Mouse (Mus musculus) testis, adult 2 months (tissue): Measurements from ENCODE around the gene Evpl. TPM values are rescaled to one million over a fixed set of nuclear protein-coding genes. Genes with fewer than 3 reads are reported as not detected.

ENCODE experiments used
- H3K27ac ChIP-seq: fragments of 200-500 bp; 2 replicates; pipeline ENCODE4 v1.5.1; 2012; ENCODE audit warnings: low read depth, low read length; ENCODE audit not compliant: control insufficient read depth, insufficient read depth
- H3K27me3 ChIP-seq: fragments of 200-500 bp; 2 replicates; pipeline ENCODE4 v1.6.1; 2012; ENCODE audit warnings: mild to moderate bottlenecking, low read length, moderate library complexity; ENCODE audit not compliant: control insufficient read depth, insufficient read depth
- H3K36me3 ChIP-seq: fragments of 200-500 bp; 2 replicates; pipeline ENCODE4 v1.6.1; 2012; ENCODE audit warnings: mild to moderate bottlenecking, low read length; ENCODE audit not compliant: control insufficient read depth, insufficient read depth
- H3K4me1 ChIP-seq: fragments of 200-500 bp; 2 replicates; pipeline ENCODE4 v1.6.1; 2012; ENCODE audit warnings: low read length; ENCODE audit not compliant: control insufficient read depth, insufficient read depth
- H3K4me3 ChIP-seq: fragments of 200-500 bp; 2 replicates; pipeline ENCODE4 v1.5.1; 2012; ENCODE audit warnings: low read depth, mild to moderate bottlenecking, low read length, moderate library complexity, mixed read lengths; ENCODE audit not compliant: control insufficient read depth
- CTCF ChIP-seq: fragments of 200-500 bp; IDR thresholded peaks from 2 replicates; pipeline ENCODE4 v1.5.1; 2012; ENCODE audit warnings: low read depth, mild to moderate bottlenecking, inconsistent platforms, low read length, moderate library complexity; ENCODE audit not compliant: control insufficient read depth, insufficient read depth, insufficient replicate concordance
- POLR2A ChIP-seq: fragments of 200-500 bp; IDR thresholded peaks from 2 replicates; pipeline ENCODE4 v1.6.1; 2012; ENCODE audit warnings: low read depth, mild to moderate bottlenecking, inconsistent platforms, low read length, moderate library complexity; ENCODE audit not compliant: control insufficient read depth
- polyA plus RNA-seq: library from polyadenylated mRNA; depleted of rRNA; stranded (reverse); fragments of >200 nt; gene quantifications from 2 replicates; pipeline ENCODE4 v1.2.3, GENCODE M21; 2012

The Evpl gene
- polyA plus RNA-seq, 1 experiment: 1.1 TPM

DNA sequence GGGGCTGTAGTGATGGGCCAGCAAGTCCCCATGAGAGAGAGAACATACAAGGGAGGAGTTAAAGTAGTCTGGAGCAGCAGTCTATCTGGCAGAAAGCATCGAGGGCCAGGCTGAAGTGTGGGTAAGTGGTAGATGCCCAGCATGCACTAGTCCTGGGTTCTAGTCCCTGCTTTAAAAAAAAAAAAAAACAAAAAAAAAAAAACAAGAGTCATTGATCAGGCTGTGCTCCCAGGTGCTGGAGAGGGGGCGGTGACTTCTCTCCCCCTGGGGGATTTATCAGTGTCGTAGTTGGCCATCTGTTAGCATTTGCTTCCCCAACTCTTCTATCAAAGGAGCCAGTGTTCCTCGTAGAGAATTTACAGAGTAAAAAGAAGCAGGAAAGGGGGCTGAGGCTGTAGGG, 31.2 kb downstream of the Evpl start:
- H3K27me3 ChIP-seq: no peaks in the 10 kb centered on the region
- H3K27ac ChIP-seq: no peak overlapping the region
- no peak for TF ChIP-seq POLR2A

DNA sequence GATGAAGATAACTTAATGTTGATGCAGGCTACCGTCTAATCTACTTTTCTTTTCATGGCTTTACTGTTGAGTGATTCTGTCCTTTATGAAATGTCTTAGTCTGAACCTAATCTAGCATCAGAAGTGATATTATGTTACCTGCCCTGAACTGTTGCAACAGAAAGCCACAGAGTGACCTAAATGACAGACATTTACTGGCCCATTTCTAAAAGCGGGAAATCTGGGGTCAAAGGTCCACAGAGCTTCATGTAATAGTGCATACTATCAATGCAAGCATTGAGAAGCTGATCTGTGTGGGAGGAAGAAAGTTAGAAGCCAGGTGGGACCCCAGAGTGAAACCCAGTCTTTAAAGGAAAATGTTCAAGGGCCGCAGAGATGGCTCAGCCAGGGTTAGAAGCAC, 34.7 kb downstream of the Evpl start:
- H3K36me3 ChIP-seq: no peaks in the 10 kb centered on the region
- H3K4me1 ChIP-seq: peaks cover 5% of the 10 kb centered on the region
- TF ChIP-seq POLR2A (no peak), CTCF (no peak)
- no peak overlapping the region for H3K27ac ChIP-seq
- H3K27me3 ChIP-seq: no peaks in the 10 kb centered on the region
- H3K4me3 ChIP-seq: no peak overlapping the region

More for the DNA sequence above, 31.2 kb downstream of the Evpl start:
- Histone ChIP-seq H3K4me1 (0 out of 2 replicates have a peak, but pooled peaks cover 2% of the 10 kb centered on the region), H3K4me3 (no peak overlapping the region), H3K36me3 (no peaks in the 10 kb centered on the region)

DNA sequence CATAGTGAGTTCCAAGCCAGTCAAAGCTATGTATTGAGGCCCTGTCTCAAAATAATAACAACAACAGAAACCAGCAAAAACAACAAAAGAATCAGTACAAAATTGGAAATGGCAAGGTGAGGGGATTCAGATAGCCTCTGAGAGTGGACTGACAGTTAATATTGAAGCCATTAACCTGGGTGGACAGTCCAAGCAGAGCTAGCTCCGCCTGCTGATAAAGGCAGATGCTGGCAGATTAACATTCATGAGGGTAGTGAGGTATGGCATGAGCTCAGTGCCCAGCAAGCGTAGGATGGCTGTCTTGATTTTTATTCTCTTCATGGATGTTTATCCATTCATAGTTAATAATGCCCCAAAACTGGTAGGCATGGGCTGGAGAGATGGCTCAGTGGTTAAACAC, 36.7 kb downstream of the Evpl start:
- peaks cover 2% of the 10 kb centered on the region; the same call in 1 of the 2 replicates for H3K36me3 ChIP-seq
- TF ChIP-seq CTCF: no peak
- TF ChIP-seq POLR2A: no peak
- H3K4me3 ChIP-seq: no peak overlapping the region
- H3K27me3 ChIP-seq: no peaks in the 10 kb centered on the region
- peaks cover 12% of the 10 kb centered on the region for H3K4me1 ChIP-seq
- no peak overlapping the region for H3K27ac ChIP-seq

DNA sequence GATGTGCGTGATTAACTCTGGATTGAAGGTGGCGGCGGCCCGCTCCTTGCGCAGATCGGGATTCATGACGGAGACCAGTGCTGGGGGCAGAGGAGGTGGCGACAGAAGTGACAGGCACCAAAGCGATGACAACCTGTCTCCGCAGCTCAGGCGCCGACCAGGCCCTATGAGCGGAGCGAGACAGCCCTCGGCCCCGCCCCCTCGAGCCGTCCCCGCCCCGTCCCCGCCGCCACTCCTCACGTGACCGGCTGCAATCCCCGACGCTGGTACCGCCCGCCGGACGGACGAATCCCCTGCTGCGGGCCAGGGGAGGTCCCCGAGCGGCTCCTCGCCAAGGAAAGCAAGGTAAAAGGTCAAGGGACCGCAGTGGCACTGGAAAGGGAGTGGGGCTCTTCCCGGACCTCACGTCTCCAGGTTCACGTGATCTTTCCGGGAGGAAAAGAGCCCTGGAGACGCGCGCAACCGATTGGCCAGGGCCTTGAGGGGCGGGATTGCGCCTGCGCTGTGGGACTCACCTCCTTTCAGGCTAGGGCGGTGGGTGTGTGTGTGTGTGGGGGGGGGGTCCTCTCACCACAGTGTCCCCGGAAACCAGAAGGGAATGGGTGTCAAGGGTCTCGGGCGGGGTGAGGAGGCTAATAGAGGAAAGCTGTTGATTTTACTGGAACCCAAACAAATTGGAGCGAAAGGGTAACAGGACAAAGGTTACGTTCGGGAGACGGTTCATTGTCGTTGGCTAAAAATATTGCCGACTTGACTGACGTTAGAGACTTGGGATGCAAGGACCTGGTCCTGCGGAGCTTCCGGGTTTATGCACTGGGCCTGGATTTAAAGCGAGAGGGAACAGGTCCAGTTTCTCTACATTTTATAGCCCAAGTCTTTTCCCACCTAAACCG, 39.0 kb downstream of the Evpl start, which contains the start of the genes Ten1 and Acox1:
Ten1 (plus strand) TSS at position 217 of the 893 bp plus-strand sequence.
Acox1 (minus strand) TSS at position 407 of the 893 bp plus-strand sequence.
- Histone ChIP-seq H3K36me3 (peaks cover 2% of the 10 kb centered on the region; the same call in 1 of the 2 replicates), H3K4me1 (peaks cover 12% of the 10 kb centered on the region), H3K27ac (peak within 1 kb of the TSS; percentile 95), H3K27me3 (no peaks in the 10 kb centered on the region), H3K4me3 (peak within 1 kb of the TSS; percentile 96)
- TF ChIP-seq CTCF: no peak
- peak; percentile 68 for TF ChIP-seq POLR2A

GRCm38 (mm10) chr11:116198132-116198531, 39.7 kb downstream of the Evpl start:
- no peaks in the 10 kb centered on the region for H3K27me3 ChIP-seq
- TF ChIP-seq CTCF: no peak
- no peak for TF ChIP-seq POLR2A
- peak overlapping the region; percentile 50 for H3K27ac ChIP-seq
- peak overlapping the region; percentile 96 for H3K4me3 ChIP-seq
- H3K36me3 ChIP-seq: peaks cover 2% of the 10 kb centered on the region; the same call in 1 of the 2 replicates
- peaks cover 12% of the 10 kb centered on the region for H3K4me1 ChIP-seq

DNA sequence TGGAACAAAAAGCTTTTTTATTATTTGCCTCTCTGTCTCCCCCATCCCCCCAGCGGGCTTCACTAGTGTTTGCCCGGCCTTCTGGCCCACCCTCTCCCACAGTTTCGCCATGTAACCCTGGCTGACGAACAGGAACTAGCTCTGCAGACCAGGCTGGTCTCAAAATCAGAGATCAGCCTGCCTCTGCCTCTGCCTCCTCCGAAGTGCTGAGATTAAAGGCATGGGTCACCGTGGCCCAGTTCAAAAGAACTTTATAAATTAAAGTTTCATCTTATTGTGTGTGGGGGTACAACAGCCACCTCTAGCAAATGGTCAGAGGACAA, 40.3 kb downstream of the Evpl start:
- H3K36me3 ChIP-seq: peaks cover 2% of the 10 kb centered on the region; the same call in 1 of the 2 replicates
- peaks cover 12% of the 10 kb centered on the region for H3K4me1 ChIP-seq
- H3K27ac ChIP-seq: no peak overlapping the region
- TF ChIP-seq CTCF (no peak), POLR2A (no peak)
- H3K27me3 ChIP-seq: no peaks in the 10 kb centered on the region
- peak overlapping the region; percentile 35 for H3K4me3 ChIP-seq

DNA sequence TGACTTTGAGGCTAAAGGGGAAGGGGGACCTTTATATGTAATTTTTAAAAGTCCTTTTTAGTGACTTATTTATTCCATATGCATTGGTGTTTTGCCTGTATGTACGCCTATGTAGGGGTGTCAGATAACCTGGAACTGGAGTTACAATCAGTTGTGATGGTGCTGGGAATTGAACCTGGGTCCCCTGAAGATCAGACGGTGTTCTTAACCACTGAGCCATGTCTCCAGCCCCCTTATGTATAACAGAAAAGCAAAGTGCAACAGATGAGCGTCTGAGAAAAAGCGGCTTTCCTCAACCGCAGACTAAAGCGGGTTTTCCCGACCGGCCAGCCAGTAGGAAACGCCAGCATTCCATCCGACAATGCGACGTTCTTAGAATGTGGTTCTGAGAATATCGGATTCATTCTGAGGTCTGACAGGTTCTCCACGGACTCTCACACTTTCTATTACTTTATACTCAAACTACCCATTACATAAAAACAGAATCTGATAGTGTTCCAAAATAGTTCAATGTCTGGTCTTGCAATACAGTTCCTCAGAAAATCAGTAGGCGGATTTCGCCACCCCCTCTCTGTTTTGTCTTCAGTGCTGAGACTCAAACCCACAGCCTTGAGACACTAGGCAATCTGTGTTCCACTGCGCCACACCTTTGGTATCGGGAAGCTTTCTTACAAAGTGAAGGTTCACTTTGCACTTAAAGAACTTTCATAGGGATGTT, 40.9 kb downstream of the Evpl start:
- H3K27me3 ChIP-seq: no peaks in the 10 kb centered on the region
- H3K4me3 ChIP-seq: peak overlapping the region; percentile 35
- TF ChIP-seq POLR2A: no peak
- TF ChIP-seq CTCF: no peak
- H3K36me3 ChIP-seq: peaks cover 2% of the 10 kb centered on the region; the same call in 1 of the 2 replicates
- H3K27ac ChIP-seq: no peak overlapping the region
- H3K4me1 ChIP-seq: peaks cover 12% of the 10 kb centered on the region
